Mouse (Mus musculus) kidney, adult 2 months (tissue): Measurements from ENCODE around the gene Trpm8.

Experiments
- CTCF ChIP-seq: fragments of 200-500 bp; conservative IDR thresholded peaks from 2 replicates; pipeline ENCODE4 v1.5.1; 2011; ENCODE audit warnings: low read depth, mild to moderate bottlenecking, control low read depth, low read length, moderate library complexity, mixed read lengths; ENCODE audit not compliant: insufficient read depth, insufficient read length
- POLR2A ChIP-seq: fragments of 200-500 bp; IDR thresholded peaks from one replicate; pipeline ENCODE4 v1.6.1; 2011; ENCODE audit warnings: low read depth, low read length, control low read depth

- TF ChIP-seq CTCF (no peak), POLR2A (no peak)
Measured at GRCm38 (mm10) chr1:88229566-88229965, 47.9 kb upstream of the Trpm8 start.
